Mouse (Mus musculus) MEL (cell line): ENCODE measurements around the gene Dynlt1f.
"Not testable (repeated sequence)": the region's sequence is repeated elsewhere in the genome, so short reads cannot be mapped to it uniquely, and the experiment has no call there.

Experiments used
- CTCF ChIP-seq, 3 experiments: IDR thresholded peaks in 2 of 3; conservative IDR thresholded peaks in 1 of 3; 2 replicates each; pipeline ENCODE4 v1.5.1; 2011 to 2012; ENCODE audit warnings: low read length in 3 of 3, low read depth in 2 of 3, mild to moderate bottlenecking in 2 of 3, improper control_type of control experiment in 1 of 3, inconsistent platforms in 1 of 3, mixed read lengths in 1 of 3, moderate library complexity in 1 of 3; ENCODE audit not compliant: control insufficient read depth in 1 of 3, insufficient read depth in 1 of 3, poor library complexity in 1 of 3, severe bottlenecking in 1 of 3
- HCFC1 ChIP-seq: IDR thresholded peaks from 2 replicates; pipeline ENCODE4 v1.6.1; 2012; ENCODE audit warnings: low read depth, mild to moderate bottlenecking, inconsistent platforms, low read length, improper control_type of control experiment, moderate library complexity
- KAT2A ChIP-seq: conservative IDR thresholded peaks from 2 replicates; pipeline ENCODE4 v1.6.1; 2012; ENCODE audit warnings: low read depth, low read length, improper control_type of control experiment, inconsistent platforms
- MXI1 ChIP-seq: IDR thresholded peaks from 2 replicates; pipeline ENCODE4 v1.6.1; 2011; ENCODE audit warnings: mild to moderate bottlenecking, low read depth, low read length, improper control_type of control experiment
- MYB ChIP-seq: IDR thresholded peaks from 2 replicates; pipeline ENCODE4 v1.6.1; 2011; ENCODE audit warnings: mild to moderate bottlenecking, low read depth, low read length, improper control_type of control experiment
- POLR2A ChIP-seq, 2 experiments: IDR thresholded peaks; 2 replicates each; pipeline ENCODE4 v1.6.1; 2011 to 2012; ENCODE audit warnings: low read length in 2 of 2, mild to moderate bottlenecking in 2 of 2, control low read depth in 1 of 2, improper control_type of control experiment in 1 of 2, low read depth in 1 of 2, moderate library complexity in 1 of 2; ENCODE audit not compliant: control insufficient read depth in 1 of 2, insufficient read depth in 1 of 2, poor library complexity in 1 of 2

DNA sequence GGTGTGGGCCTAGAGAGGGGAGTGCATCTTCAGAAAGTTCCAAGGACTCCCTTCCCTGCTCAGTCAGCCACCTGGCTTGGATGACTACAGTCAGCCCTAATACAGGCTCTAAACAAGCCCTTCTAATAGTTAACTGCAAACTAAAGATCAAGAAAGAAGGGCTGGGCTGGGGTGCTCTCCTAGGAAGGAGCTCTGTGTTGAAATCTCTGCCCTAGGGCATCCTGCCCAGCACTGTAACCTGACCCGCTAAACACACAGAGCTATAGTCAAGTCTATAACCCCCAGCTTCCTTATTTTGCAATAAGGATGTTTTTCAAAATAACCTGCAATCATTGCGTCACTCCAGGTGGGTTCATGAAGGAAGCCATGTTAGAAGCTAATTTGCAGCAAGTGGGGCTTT, 22.4 kb upstream of the Dynlt1f start:
- TF ChIP-seq MXI1; POLR2A (IDR thresholded peaks at IDR 0.05; ENCODE audit: control insufficient read depth in 1 of 2, insufficient read depth in 1 of 2, low read depth in 1 of 2, low read length in 2 of 2, poor library complexity in 1 of 2); CTCF (IDR thresholded peaks at IDR 0.05 in 2 of 3, conservative IDR thresholded peaks at IDR 0.05 in 1 of 3; ENCODE audit: control insufficient read depth in 1 of 3, insufficient read depth in 1 of 3, low read depth in 2 of 3, low read length in 3 of 3, poor library complexity in 1 of 3, severe bottlenecking in 1 of 3); HCFC1; KAT2A; MYB: not testable (repeated sequence)
